Mouse (Mus musculus) cerebellum, adult 2 months (tissue): ENCODE measurements around the gene Cfap74.

Source experiments
- CTCF ChIP-seq: fragments of 200-500 bp; IDR thresholded peaks from 2 replicates; pipeline ENCODE4 v1.5.1; 2011; ENCODE audit warnings: low read depth, mild to moderate bottlenecking, control low read depth, low read length, moderate library complexity, borderline replicate concordance; ENCODE audit not compliant: insufficient read depth
- POLR2A ChIP-seq: fragments of 200-500 bp; IDR thresholded peaks from 2 replicates; pipeline ENCODE4 v1.6.1; 2011; ENCODE audit warnings: low read length, control low read depth, borderline replicate concordance; ENCODE audit not compliant: insufficient read depth

DNA sequence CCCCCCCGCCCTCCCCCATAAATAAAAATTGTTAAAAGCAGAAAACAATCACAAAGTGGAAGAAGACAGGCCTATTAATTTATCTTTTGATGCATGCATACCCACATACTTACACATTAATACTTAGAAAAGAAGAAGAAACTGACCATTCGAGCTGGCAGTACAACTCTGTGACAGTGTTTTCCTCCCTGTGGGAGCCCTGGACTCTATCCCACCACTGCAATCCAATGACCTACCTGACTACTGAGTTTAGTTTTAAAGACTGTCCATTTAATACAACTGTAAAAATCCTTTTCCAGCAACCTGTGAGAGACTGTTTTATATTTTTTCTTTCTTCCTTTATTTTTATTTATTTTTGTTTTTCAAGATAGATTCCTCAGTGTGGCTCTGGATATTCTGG lies 92.1 kb downstream of the Cfap74 start:
- TF ChIP-seq CTCF: no peak
- no peak for TF ChIP-seq POLR2A
